Mouse (Mus musculus) liver, adult 2 months (tissue): Measurements from ENCODE around the gene Dach1. TPM values are rescaled to one million over a fixed set of nuclear protein-coding genes. Genes with fewer than 3 reads are reported as not detected.
A peak's percentile ranks its signal among the peaks of the same experiment; 100 is the strongest.

Source experiments
- DNase-seq: peaks from one replicate; pipeline ENCODE4 v3.0.0-alpha.2; 2011; ENCODE audit warnings: low read depth, low spot score; ENCODE audit errors: extremely low read depth
- H3K27ac ChIP-seq: fragments of 200-500 bp; replicated peaks from 2 replicates; pipeline ENCODE4 v1.5.1; 2012; ENCODE audit warnings: low read depth, mild to moderate bottlenecking, control low read depth, inconsistent platforms, low read length; ENCODE audit not compliant: insufficient read depth
- H3K27me3 ChIP-seq: fragments of 200-500 bp; 2 replicates; pipeline ENCODE4 v1.6.1; 2012; ENCODE audit warnings: mild to moderate bottlenecking, moderate library complexity, low read length, inconsistent platforms; ENCODE audit not compliant: control insufficient read depth, insufficient read depth
- H3K36me3 ChIP-seq: fragments of 200-500 bp; 2 replicates; pipeline ENCODE4 v1.6.1; 2012; ENCODE audit warnings: low read length, inconsistent platforms; ENCODE audit not compliant: control insufficient read depth, insufficient read depth
- H3K4me1 ChIP-seq: fragments of 200-500 bp; 2 replicates; pipeline ENCODE4 v1.6.1; 2011; ENCODE audit warnings: low read length; ENCODE audit not compliant: control insufficient read depth, insufficient read depth
- H3K4me3 ChIP-seq: fragments of 200-500 bp; 2 replicates; pipeline ENCODE4 v1.5.1; 2011; ENCODE audit warnings: low read depth, mild to moderate bottlenecking, control low read depth, low read length, moderate library complexity; ENCODE audit not compliant: insufficient read depth
- H3K79me2 ChIP-seq: fragments of 200-500 bp; 2 replicates; pipeline ENCODE4 v1.6.1; 2012; ENCODE audit warnings: inconsistent platforms, mild to moderate bottlenecking, low read length, moderate library complexity; ENCODE audit not compliant: control insufficient read depth, insufficient read depth
- H3K9ac ChIP-seq: fragments of 200-500 bp; 2 replicates; pipeline ENCODE4 v1.6.1; 2012; ENCODE audit warnings: low read depth, mild to moderate bottlenecking, control low read depth, inconsistent platforms, low read length
- CTCF ChIP-seq: fragments of 200-500 bp; IDR thresholded peaks from 2 replicates; pipeline ENCODE4 v1.5.1; 2011; ENCODE audit warnings: low read depth, low read length, control low read depth
- POLR2A ChIP-seq: fragments of 200-500 bp; IDR thresholded peaks from 2 replicates; pipeline ENCODE4 v1.6.1; 2011; ENCODE audit warnings: low read length, control low read depth; ENCODE audit not compliant: insufficient read depth; ENCODE audit errors: extremely low read depth
- WGBS: fragments of 180-500 bp; shearing (Covaris S2); methylation state at CpG from one replicate; pipeline ENCODE4 v1.1.7; 2018; 5-methylcytosine and 5-hydroxymethylcytosine counted together
- polyA plus RNA-seq: library from polyadenylated mRNA; depleted of rRNA; stranded (reverse); fragments of >200 nt; gene quantifications from 2 replicates; pipeline ENCODE4 v1.2.3, GENCODE M21; 2012
- total RNA-seq: library from RNA; depleted of rRNA; stranded (reverse); fragments of >200 nt; gene quantifications from 2 replicates; pipeline ENCODE4 v1.2.3, GENCODE M21; 2014

The Dach1 gene
- total and polyA plus RNA-seq, 2 experiments = 0.06 to 0.37 TPM

DNA sequence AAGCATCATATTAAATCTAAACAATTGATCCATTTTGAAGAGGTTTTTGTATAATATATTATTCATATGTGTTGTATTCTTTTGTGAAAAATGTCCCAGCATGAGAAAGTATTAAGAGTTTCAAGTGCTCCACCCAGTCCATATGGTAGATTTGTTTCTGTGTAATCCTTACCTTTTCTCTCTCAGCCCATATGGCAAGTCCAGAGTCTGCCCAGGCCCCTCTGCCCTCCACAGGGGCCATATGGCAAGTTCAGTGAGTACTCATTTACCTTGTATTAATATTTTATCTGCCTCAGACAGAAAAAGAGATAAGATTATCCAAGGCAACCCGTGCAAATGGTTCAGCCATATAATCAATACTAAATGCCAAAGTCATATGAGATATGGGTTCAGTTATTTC is 314.2 kb downstream of the Dach1 start:
- WGBS = 73% methylated on average over 1 of the region's 1 CpGs
- Histone ChIP-seq H3K27ac (no peak overlapping the region), H3K36me3 (no peaks in the 10 kb centered on the region)

DNA sequence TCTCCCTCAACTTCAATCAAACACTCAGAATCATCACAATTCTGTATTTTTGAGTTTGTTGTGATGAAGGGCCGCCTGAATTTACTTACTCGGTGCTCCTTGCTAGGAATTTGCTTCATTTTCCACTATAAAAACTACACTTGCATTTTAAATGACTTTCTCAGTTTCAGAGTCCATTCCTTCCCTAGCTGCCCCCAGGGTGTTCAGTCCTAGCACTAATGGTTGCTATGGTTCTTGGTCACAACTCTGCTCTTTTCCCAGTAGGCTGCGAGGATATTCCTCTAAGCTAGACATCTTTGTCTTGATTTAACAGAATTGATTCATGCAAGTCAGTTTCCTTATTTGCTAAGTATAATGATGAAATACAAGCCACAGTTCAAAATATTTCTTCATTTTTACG is 319.1 kb downstream of the Dach1 start:
- H3K27ac ChIP-seq = no peak overlapping the region
- no peaks in the 10 kb centered on the region for H3K4me1 ChIP-seq
- H3K79me2 ChIP-seq = no peaks in the 10 kb centered on the region
- TF ChIP-seq POLR2A = no peak
- no peak for TF ChIP-seq CTCF
- H3K4me3 ChIP-seq = no peak overlapping the region
- DNase-seq = no peak
- H3K27me3 ChIP-seq = no peaks in the 10 kb centered on the region
- no peaks in the 10 kb centered on the region for H3K36me3 ChIP-seq
- 78% methylated on average over 4 of the region's 4 CpGs for whole genome bisulfite sequencing
- no peak overlapping the region for H3K9ac ChIP-seq

More for the DNA sequence above, 314.2 kb downstream of the Dach1 start:
- no peak for DNase-seq
- H3K9ac ChIP-seq = no peak overlapping the region
- no peaks in the 10 kb centered on the region for H3K27me3 ChIP-seq
- H3K79me2 ChIP-seq = no peaks in the 10 kb centered on the region
- no peak overlapping the region for H3K4me3 ChIP-seq
- no peaks in the 10 kb centered on the region for H3K4me1 ChIP-seq
- no peak for TF ChIP-seq CTCF
- TF ChIP-seq POLR2A = no peak

DNA sequence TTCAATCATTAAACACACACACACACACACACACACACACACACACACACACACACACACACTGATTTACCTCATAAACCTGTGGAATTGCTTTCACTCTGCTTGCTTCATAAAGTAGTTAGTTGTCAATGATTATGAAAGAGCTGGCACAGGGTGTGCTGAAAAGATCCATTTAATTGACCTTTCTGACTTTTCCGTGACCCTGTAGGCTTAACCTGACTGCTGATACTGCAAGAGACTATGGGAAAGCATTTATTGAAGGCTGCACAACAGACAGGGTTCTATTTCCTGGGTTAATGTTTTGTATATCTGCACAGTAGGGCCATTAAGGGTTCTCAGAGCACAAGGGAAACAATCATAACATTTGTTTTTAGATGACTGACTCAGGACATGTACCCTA is 321.9 kb downstream of the Dach1 start:
- H3K4me1 ChIP-seq = no peaks in the 10 kb centered on the region
- H3K79me2 ChIP-seq = no peaks in the 10 kb centered on the region
- no peak overlapping the region for H3K9ac ChIP-seq
- no peaks in the 10 kb centered on the region for H3K27me3 ChIP-seq
- H3K36me3 ChIP-seq = no peaks in the 10 kb centered on the region
- TF ChIP-seq POLR2A (no peak), CTCF (no peak)
- WGBS = 24% methylated on average over 1 of the region's 1 CpGs
- no peak overlapping the region for H3K27ac ChIP-seq
- DNase-seq = peak; percentile 68
- H3K4me3 ChIP-seq = no peak overlapping the region

DNA sequence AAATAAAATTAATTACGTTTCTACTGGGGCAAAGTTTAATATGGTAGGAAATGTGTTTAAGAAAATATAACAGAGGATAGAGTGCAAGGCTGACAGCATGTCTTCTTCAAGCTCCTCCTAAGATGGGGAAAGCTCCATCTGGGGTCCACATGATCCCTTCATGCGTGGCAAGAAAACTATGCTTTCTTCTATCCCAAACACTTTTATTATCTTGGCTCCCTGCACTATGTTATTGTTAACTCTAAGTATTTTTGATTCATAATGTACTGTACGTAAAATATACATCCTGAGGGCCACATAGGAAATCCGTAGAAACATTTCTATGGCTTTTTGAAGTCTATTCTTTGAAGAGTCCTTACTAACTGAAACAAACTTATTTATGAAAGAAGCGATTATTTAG is 330.3 kb downstream of the Dach1 start:
- Histone ChIP-seq H3K4me1 (no peaks in the 10 kb centered on the region), H3K27ac (no peak overlapping the region), H3K9ac (no peak overlapping the region), H3K4me3 (no peak overlapping the region), H3K36me3 (no peaks in the 10 kb centered on the region), H3K27me3 (no peaks in the 10 kb centered on the region), H3K79me2 (no peaks in the 10 kb centered on the region)
- WGBS = 82% methylated on average over 5 of the region's 5 CpGs
- DNase-seq = no peak
- TF ChIP-seq CTCF (no peak), POLR2A (no peak)

DNA sequence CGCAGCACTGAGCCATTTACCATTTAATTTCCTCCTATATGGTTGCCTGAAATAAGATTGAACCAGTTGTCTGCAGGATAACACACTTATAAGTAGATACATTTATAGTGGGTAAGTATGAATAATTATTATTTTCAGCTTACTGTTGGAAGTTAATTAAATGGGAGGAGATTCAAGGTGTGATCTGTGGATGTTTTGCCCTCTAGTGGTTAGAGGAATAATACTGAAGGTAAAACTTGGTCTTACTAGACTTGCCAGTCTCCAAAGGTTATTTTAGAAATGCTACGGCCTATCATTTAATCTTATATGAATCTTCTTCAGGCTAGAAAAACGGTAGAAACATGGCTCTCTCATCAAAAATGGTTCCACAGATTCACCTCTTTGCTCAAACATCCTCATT is 339.7 kb downstream of the Dach1 start:
- Histone ChIP-seq H3K4me3 (no peak overlapping the region), H3K4me1 (no peaks in the 10 kb centered on the region), H3K36me3 (no peaks in the 10 kb centered on the region), H3K27ac (no peak overlapping the region), H3K27me3 (no peaks in the 10 kb centered on the region), H3K9ac (no peak overlapping the region), H3K79me2 (no peaks in the 10 kb centered on the region)
- WGBS = 66% methylated on average over 3 of the region's 3 CpGs
- no peak for DNase-seq
- TF ChIP-seq CTCF = no peak
- TF ChIP-seq POLR2A = no peak

DNA sequence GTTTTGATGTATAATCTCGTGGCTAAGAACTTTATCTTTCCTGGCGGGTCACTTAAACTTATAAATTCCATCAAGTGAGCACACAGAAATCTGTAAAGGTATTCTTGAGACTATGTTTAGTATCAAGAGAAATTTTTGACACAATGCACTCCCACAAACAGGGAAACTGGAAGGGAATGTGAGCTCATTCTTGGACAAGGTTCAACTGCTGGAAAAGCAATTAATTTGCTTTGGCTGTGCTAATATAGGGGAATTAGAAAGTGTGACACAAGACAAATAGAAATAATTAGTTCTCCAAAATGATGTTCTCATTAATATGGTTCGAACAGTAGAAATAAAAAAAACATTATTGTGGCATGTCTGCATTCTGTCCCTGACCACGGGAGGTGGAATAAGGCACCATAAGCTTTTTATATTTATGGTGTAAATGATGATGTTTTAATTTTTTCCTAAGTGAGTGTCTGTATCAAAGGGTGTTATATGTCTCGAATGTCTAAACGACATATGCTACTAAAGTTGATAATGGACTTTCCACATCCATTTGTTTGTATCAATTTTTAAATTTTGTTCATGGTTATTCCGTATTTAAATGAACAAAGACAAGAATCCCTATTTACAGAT is 354.9 kb downstream of the Dach1 start:
- no peak overlapping the region for H3K27ac ChIP-seq
- no peaks in the 10 kb centered on the region for H3K79me2 ChIP-seq
- no peaks in the 10 kb centered on the region for H3K36me3 ChIP-seq
- no peak overlapping the region for H3K9ac ChIP-seq
- H3K4me1 ChIP-seq = no peaks in the 10 kb centered on the region
- no peak for DNase-seq
- WGBS = 69% methylated on average over 7 of the region's 7 CpGs
- no peak for TF ChIP-seq POLR2A
- no peak overlapping the region for H3K4me3 ChIP-seq
- H3K27me3 ChIP-seq = no peaks in the 10 kb centered on the region
